Mouse (Mus musculus) heart, embryonic 11.5 days (tissue): ENCODE results near the gene Gm49388. TPM values are rescaled to one million over a fixed set of nuclear protein-coding genes. Genes with fewer than 3 reads are reported as not detected.
"Not testable (repeated sequence)": the region's sequence is repeated elsewhere in the genome, so short reads cannot be mapped to it uniquely, and the experiment has no call there.

Source experiments
- ATAC-seq: fragments of 200-750 bp; cut with Nextera tagmentation; replicated peaks from 2 replicates; pipeline ENCODE4 v1.8.0; 2017; ENCODE audit warnings: moderate library complexity; ENCODE audit not compliant: insufficient number of reproducible peaks, low FRiP score, low TSS enrichment
- H3K27ac ChIP-seq: fragments of 300-500 bp; sonication (generic); 2 replicates; pipeline ENCODE4 v1.5.1; 2014; ENCODE audit warnings: mild to moderate bottlenecking, low read depth, low read length
- H3K27me3 ChIP-seq: fragments of 300-500 bp; sonication (generic); 2 replicates; pipeline ENCODE4 v1.6.1; 2014; ENCODE audit warnings: mild to moderate bottlenecking, low read length, mixed read lengths; ENCODE audit not compliant: control insufficient read depth, insufficient read depth
- H3K36me3 ChIP-seq: fragments of 300-500 bp; sonication (generic); 2 replicates; pipeline ENCODE4 v1.6.1; 2014; ENCODE audit warnings: mild to moderate bottlenecking, low read length, moderate library complexity, mixed read lengths; ENCODE audit not compliant: control insufficient read depth, insufficient read depth
- H3K4me1 ChIP-seq: fragments of 300-500 bp; sonication (generic); 2 replicates; pipeline ENCODE4 v1.6.1; 2014; ENCODE audit warnings: low read length; ENCODE audit not compliant: control insufficient read depth, insufficient read depth
- H3K4me2 ChIP-seq: fragments of 300-500 bp; sonication (generic); 2 replicates; pipeline ENCODE4 v1.6.1; 2014; ENCODE audit warnings: mild to moderate bottlenecking, moderate library complexity
- H3K4me3 ChIP-seq: fragments of 300-500 bp; sonication (generic); 2 replicates; pipeline ENCODE4 v1.5.1; 2014; ENCODE audit warnings: low read depth, low read length
- H3K9ac ChIP-seq: fragments of 300-500 bp; sonication (generic); 2 replicates; pipeline ENCODE4 v1.6.1; 2014; ENCODE audit warnings: mild to moderate bottlenecking, low read depth, low read length, moderate library complexity
- H3K9me3 ChIP-seq: fragments of 300-500 bp; sonication (generic); replicated peaks from 2 replicates; pipeline ENCODE4 v1.6.1; 2016; ENCODE audit warnings: low read length; ENCODE audit not compliant: control insufficient read depth
- WGBS: fragments of 180-500 bp; shearing (Covaris S2); extraction: QIAGEN DNeasy Blood & Tissue Kit; methylation state at CpG from one replicate; pipeline ENCODE4 v1.1.7; 2014; ENCODE audit not compliant: insufficient replicate concordance; 5-methylcytosine and 5-hydroxymethylcytosine counted together
- polyA plus RNA-seq: library from polyadenylated mRNA; unstranded; fragments of >200 nt; fragmentation: Nextera tagmentation; extraction: Ambion mirVana; gene quantifications from 2 replicates; pipeline ENCODE4 v1.2.1, GENCODE M21; 2014

The Gm49388 gene
- polyA plus RNA-seq, 1 experiment from 2014 or later = not detected

- Histone ChIP-seq H3K4me3 (no peak overlapping the region), H3K27me3 (no peaks in the 10 kb centered on the region), H3K27ac (no peak overlapping the region), H3K4me1 (no peaks in the 10 kb centered on the region), H3K9me3 (no peaks in the 10 kb centered on the region), H3K36me3 (no peaks in the 10 kb centered on the region), H3K4me2 (no peak overlapping the region), H3K9ac (no peak overlapping the region)
- no peak for ATAC-seq
- WGBS = 75% methylated on average over 2 of the region's 2 CpGs
These were observed 50.1 kb downstream of the Gm49388 start for GRCm38 (mm10) chr7:127835550-127835949.

GRCm38 (mm10) chr7:127837473-127837872, 52.1 kb downstream of the Gm49388 start:
- Histone ChIP-seq H3K9ac (no peak overlapping the region), H3K4me2 (no peak overlapping the region), H3K4me1 (peaks cover 1% of the 10 kb centered on the region; the same call in 1 of the 2 replicates), H3K27me3 (no peaks in the 10 kb centered on the region), H3K36me3 (no peaks in the 10 kb centered on the region), H3K4me3 (no peak overlapping the region), H3K9me3 (no peaks in the 10 kb centered on the region), H3K27ac (no peak overlapping the region)
- WGBS = 86% methylated on average over 5 of the region's 5 CpGs
- ATAC-seq = no peak

- H3K4me2 ChIP-seq, H3K36me3 ChIP-seq, H3K27ac ChIP-seq, H3K9ac ChIP-seq, ATAC-seq, H3K9me3 ChIP-seq, H3K4me1 ChIP-seq, H3K27me3 ChIP-seq, H3K4me3 ChIP-seq: not testable (repeated sequence)
- 77% methylated on average over 4 of the region's 4 CpGs for WGBS
These were observed 52.5 kb downstream of the Gm49388 start for GRCm38 (mm10) chr7:127837878-127838277.

GRCm38 (mm10) chr7:127840031-127840430, 54.6 kb downstream of the Gm49388 start:
- ATAC-seq, H3K9me3 ChIP-seq, H3K27ac ChIP-seq, H3K4me1 ChIP-seq, H3K27me3 ChIP-seq, H3K36me3 ChIP-seq, H3K9ac ChIP-seq, H3K4me3 ChIP-seq, H3K4me2 ChIP-seq: not testable (repeated sequence)
- WGBS = 75% methylated on average over 2 of the region's 2 CpGs

GRCm38 (mm10) chr7:127840886-127841285, 55.5 kb downstream of the Gm49388 start:
- Histone ChIP-seq H3K36me3 (peaks cover 5% of the 10 kb centered on the region; the same call in 1 of the 2 replicates), H3K4me2 (peak overlapping the region; percentile 87), H3K9me3 (no peaks in the 10 kb centered on the region), H3K4me3 (peak overlapping the region; percentile 91), H3K4me1 (peaks cover 5% of the 10 kb centered on the region; the same call in 1 of the 2 replicates), H3K27ac (peak overlapping the region; percentile 86), H3K9ac (peak overlapping the region; percentile 73), H3K27me3 (no peaks in the 10 kb centered on the region)
- no peak for ATAC-seq
- 6% methylated on average over 15 of the region's 15 CpGs for WGBS

- Histone ChIP-seq H3K4me2 (peak overlapping the region; percentile 87), H3K36me3 (peaks cover 7% of the 10 kb centered on the region; the same call in 1 of the 2 replicates), H3K9ac (peak overlapping the region; percentile 84), H3K9me3 (no peaks in the 10 kb centered on the region), H3K27me3 (no peaks in the 10 kb centered on the region), H3K4me3 (peak overlapping the region; percentile 91), H3K27ac (peak overlapping the region; percentile 86), H3K4me1 (peaks cover 5% of the 10 kb centered on the region; the same call in 1 of the 2 replicates)
- ATAC-seq = peak; percentile 88
- WGBS = under 1% methylated on average over 46 of the region's 46 CpGs
These were observed 56.1 kb downstream of the Gm49388 start for GRCm38 (mm10) chr7:127841340-127842000.

GRCm38 (mm10) chr7:127842001-127842718, 56.8 kb downstream of the Gm49388 start:
- peaks cover 11% of the 10 kb centered on the region; the same call in 1 of the 2 replicates for H3K36me3 ChIP-seq
- peak overlapping the region; percentile 87 for H3K4me2 ChIP-seq
- H3K9ac ChIP-seq = peak overlapping the region; percentile 84
- peaks cover 5% of the 10 kb centered on the region; the same call in 1 of the 2 replicates for H3K4me1 ChIP-seq
- peak overlapping the region; percentile 86 for H3K27ac ChIP-seq
- peak; percentile 64 for ATAC-seq
- H3K27me3 ChIP-seq = no peaks in the 10 kb centered on the region
- H3K9me3 ChIP-seq = no peaks in the 10 kb centered on the region
- WGBS = under 1% methylated on average over 40 of the region's 40 CpGs
- H3K4me3 ChIP-seq = peak overlapping the region; percentile 91

- ATAC-seq = no peak
- Histone ChIP-seq H3K27ac (no peak overlapping the region), H3K36me3 (peaks cover 6% of the 10 kb centered on the region), H3K4me2 (no peak overlapping the region), H3K9me3 (no peaks in the 10 kb centered on the region), H3K4me3 (no peak overlapping the region), H3K27me3 (no peaks in the 10 kb centered on the region), H3K9ac (no peak overlapping the region), H3K4me1 (no peaks in the 10 kb centered on the region; the same call in 1 of the 2 replicates)
- WGBS = 71% methylated on average over 6 of the region's 6 CpGs
These were observed 64.8 kb downstream of the Gm49388 start for GRCm38 (mm10) chr7:127849973-127850875.
